Mouse (Mus musculus) adrenal gland, adult 2 months (tissue): Measurements from ENCODE around the gene Ccdc7a. TPM values are rescaled to one million over a fixed set of nuclear protein-coding genes. Genes with fewer than 3 reads are reported as not detected.
"Not testable (repeated sequence)": the region's sequence is repeated elsewhere in the genome, so short reads cannot be mapped to it uniquely, and the experiment has no call there.

Experiments
- DNase-seq: peaks from one replicate; pipeline ENCODE4 v3.0.0; 2021
- long read RNA-seq: library from polyadenylated mRNA; stranded (forward); transcript quantifications from one replicate; pipeline ENCODE4 v2.0.0, GENCODE M21; 2021
- polyA plus RNA-seq: library from polyadenylated mRNA; depleted of rRNA; stranded (reverse); fragments of >200 nt; gene quantifications from 2 replicates; pipeline ENCODE4 v1.2.3, GENCODE M21; 2012; rRNA removed
- total RNA-seq, 2 experiments: library from RNA; stranded (reverse); gene quantifications; 2 replicates each; pipeline ENCODE4 v1.2.3; 2021

Gene Ccdc7a
- not detected for total RNA-seq
- polyA plus RNA-seq: not detected in 2 replicates
- long read RNA-seq: 0 reads

DNA sequence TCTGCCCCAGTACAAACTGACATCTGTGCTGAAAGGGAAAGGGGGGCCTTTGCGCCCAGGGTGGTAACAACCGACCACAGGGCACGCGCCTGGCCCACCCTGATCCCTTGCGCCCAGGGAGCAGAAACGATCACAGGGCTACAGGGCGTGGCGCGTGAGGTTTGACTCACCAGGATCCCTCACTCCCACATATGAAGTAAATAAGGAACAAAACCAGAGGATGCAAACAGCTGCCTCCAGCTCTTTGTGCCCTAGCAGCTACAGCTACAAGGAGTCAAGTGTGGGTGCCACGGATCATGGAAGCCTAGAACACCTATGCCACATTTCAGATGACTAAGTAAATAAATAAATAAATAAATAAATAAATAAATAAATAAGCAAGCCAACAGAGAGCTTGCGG is at the start of gene Ccdc7a:
Gene Ccdc7a (minus strand): TSS at position 101 of the 400 bp plus-strand sequence.
- not testable (repeated sequence) for DNase-seq

DNA sequence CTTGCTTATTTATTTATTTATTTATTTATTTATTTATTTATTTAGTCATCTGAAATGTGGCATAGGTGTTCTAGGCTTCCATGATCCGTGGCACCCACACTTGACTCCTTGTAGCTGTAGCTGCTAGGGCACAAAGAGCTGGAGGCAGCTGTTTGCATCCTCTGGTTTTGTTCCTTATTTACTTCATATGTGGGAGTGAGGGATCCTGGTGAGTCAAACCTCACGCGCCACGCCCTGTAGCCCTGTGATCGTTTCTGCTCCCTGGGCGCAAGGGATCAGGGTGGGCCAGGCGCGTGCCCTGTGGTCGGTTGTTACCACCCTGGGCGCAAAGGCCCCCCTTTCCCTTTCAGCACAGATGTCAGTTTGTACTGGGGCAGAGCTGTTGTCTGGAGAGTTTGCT is 1.5 kb upstream of the Ccdc7a start, which contains the start of gene Ccdc7b:
Gene Ccdc7b (plus strand): TSS at position 301 of the 400 bp plus-strand sequence.
- DNase-seq: not testable (repeated sequence)

- no peak for DNase-seq
Measured at GRCm38 (mm10) chr8:128991389-128991788, 73.9 kb downstream of the Ccdc7a start.

- not testable (repeated sequence) for DNase-seq
Measured at GRCm38 (mm10) chr8:128948941-128949340, 116.4 kb downstream of the Ccdc7a start.

DNA sequence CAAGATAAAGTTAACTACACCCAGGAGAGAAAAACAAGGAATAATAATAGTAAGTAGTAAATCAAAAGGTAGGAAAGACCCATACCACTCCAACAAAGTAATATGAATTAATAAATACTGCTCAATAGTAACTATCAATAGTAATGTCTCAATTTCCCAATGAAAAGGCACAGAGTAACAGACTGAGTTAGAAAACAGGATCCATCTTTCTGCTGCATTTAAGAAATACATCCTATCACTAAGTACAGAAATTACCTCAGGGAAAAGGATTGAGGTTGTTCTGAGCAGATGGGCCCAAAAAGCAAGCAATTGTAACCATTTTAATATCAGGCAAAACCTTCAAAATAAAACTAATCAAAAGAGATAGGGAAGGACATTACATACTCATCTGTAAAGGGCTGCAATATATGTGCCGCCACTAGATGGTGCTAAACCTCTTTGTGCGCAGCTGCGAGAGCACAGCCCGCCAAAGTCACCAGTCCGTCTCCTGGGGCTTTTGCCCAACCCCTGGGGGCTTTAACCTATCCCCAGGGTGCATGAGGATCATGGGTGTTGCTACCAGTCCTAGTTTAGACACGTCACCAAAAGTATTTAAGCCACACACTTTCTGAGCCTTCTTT is 124.2 kb downstream of the Ccdc7a start:
- DNase-seq: peak; percentile 32

- DNase-seq: no peak
Measured at GRCm38 (mm10) chr8:128933446-128933845, 131.9 kb downstream of the Ccdc7a start.

GRCm38 (mm10) chr8:128882719-128883118 is 182.6 kb downstream of the Ccdc7a start:
- no peak for DNase-seq

DNA sequence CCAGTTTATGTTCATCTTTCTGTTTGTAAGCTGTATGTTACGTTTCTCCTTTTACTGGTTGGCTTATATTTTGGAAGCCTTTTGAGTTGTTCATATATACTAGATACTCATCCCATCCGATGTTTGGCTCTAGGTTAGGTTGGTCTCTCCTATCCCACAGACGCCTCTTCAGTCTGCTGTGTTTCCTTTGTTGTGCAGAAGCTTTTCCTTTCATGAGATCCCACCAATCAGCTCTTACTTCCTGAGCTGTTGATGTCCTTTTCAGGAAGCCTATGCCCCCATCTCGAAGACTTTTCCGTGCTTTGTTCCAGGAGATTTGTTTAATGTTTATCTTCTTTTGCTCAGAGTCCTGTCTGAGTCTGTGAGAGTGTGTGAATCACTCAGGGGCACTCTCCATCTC is 221.6 kb downstream of the Ccdc7a start:
- no peak for DNase-seq

DNA sequence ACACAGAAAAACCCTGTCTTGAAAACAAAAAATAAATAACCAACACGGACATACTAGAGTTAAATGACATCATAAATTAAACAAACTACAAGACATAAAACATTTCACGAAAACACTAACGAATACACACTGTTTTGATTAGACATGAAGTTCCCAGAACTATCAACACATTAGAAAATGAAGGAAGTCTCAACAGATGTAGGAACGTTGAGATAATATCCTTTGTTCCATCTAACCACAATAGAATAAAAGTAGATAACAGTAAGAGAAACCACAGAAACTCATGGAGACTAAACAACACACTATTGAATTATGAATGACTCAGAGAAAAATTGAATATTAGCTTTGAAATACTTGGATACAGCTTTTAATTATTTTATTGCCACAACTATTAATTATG is 252.8 kb downstream of the Ccdc7a start:
- DNase-seq: no peak

DNA sequence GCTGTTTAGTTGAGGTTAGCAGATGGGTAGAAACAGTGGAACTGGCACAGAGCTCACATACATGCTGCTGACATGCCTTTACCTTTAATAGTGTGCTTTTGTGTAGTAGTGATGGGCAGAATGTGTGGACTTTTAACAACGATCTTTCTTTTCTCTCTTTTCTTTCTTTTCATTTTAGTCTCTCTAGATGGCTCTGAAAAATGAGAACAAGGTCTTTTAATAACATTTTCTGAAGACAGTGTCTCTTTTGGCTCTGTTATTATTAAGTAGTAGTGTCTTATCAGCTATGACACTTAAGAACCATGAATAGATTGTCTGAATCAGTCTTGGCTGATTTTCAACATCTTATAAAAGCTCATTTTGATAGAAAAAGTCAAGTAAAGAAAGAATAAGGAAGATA is 266.7 kb downstream of the Ccdc7a start, which contains the start of gene Gm3952:
Gene Gm3952 (minus strand): TSS at position 101 of the 400 bp plus-strand sequence.
- DNase-seq: no peak

- DNase-seq: no peak
Measured at GRCm38 (mm10) chr8:128735692-128736091, 329.6 kb downstream of the Ccdc7a start.

- no peak for DNase-seq
Measured at GRCm38 (mm10) chr8:128734118-128734517, 331.2 kb downstream of the Ccdc7a start.

GRCm38 (mm10) chr8:128732254-128732653 is 333.1 kb downstream of the Ccdc7a start:
- no peak for DNase-seq

DNA sequence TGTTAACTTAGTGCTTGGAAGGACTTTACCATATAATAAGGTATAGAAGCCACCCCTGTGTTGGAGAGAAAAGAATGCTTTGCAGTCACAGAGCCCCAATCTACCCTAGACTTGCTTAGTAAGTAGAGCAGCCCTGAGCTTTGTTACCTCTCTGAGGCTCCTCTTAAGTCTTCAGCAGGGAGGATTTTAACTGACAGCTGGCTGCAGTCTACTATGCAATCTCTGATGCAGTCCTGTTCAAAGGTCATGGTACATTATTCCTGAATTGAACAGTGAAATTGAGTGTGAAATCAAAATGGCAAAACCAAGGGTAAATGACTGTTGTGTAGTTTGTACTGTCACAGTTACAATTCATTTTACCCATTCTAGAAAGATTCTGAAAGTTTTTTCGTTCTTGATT is 338.1 kb downstream of the Ccdc7a start:
- DNase-seq: no peak

DNA sequence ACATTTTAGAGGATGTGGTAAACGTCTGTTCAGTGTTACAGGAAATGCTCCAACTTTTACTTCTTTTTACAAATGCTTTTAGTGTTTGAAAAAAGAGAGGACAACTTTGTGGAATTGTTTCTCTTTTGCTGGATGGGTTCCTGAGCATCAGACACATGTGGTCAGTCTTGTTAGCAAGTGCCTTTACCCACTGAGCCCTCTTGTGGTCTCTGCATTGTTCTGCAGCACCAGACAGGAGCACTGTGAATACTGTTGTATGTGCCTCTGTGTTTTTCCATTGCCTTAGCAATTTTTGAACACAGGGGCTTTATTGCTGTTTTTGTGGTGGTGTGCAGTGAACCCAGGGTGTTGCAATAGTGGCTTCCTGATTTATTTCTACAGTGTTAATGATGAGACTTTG is 340.5 kb downstream of the Ccdc7a start:
- DNase-seq: peak; percentile 23

GRCm38 (mm10) chr8:128716184-128716583 is 349.1 kb downstream of the Ccdc7a start:
- DNase-seq: no peak

DNA sequence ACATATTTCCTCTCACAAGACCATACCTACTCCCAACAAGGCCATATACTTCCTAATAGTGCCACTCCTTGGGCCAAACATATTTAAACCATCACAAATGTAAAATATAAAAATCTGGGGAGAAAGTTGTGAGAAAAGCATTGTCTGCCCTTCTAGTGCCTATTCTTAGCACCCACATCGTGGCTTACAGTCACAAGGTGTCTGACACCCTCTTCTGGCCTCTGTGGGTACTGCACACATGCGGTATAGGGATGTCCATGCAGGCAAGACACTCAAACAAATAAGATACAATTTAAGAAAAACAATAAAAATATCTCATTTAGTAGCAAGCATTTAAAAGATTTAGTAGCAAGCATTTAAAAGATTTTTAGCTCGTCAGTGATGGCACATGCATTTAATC is 356.1 kb downstream of the Ccdc7a start:
- peak; percentile 79 for DNase-seq

- no peak for DNase-seq
Measured at GRCm38 (mm10) chr8:128704836-128705235, 360.5 kb downstream of the Ccdc7a start.

DNA sequence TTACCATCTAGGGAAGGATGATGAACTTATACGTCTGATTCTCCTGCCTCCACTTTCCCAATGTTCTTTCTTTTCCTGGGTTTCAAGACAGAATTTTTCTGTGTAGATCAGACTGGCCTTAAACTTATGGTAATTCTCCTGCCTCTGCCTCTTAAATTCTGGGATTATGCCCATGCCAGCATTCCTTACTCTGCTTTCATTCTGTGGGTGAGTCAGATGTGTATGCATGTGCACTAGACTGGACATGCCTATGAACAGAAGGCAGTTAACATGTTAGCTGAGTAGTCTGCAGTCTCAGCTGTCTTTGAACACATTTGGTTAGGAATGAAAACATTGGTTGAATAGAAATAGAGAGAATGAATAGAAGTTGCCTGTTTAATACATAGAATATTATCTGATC is 360.9 kb downstream of the Ccdc7a start:
- no peak for DNase-seq

DNA sequence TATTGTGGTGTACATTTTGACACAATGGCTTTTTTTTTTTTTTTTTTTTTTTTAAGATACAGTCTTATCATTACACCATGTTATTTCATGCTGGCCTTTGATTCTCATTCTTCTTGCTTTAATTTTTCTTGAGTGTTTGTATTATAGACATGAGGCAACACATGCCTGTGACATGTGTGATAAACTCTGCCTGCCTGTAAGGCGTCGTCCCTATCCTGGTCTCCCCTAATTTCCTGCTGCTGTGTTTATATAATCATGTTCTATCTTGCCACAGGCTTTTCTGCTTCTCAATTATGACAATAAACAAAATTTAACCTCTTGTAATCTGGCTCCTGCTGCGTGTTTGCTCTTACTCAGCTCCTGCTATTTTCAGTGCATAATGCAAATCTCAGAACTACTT is 367.4 kb downstream of the Ccdc7a start:
- DNase-seq: no peak

- no peak for DNase-seq
Measured at GRCm38 (mm10) chr8:128696701-128697397, 368.5 kb downstream of the Ccdc7a start.

DNA sequence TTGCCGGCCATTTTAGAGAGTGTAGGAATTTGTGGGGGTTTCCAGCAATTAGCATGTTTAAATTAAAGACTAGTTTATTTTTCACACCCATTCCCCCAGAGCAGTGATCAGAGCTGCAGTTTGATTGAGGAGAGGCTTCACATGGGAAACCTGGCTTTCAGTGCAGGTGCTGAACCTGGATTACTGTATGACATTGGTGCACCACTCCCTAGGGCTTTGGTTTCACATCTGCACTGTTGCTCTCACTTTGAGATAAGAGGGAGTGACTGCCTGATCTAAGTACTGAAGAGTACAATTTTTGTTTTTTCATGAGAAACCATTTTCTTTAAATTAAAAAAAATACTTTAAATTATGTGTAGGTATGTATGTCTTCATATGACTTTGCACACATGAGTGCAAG is 375.3 kb downstream of the Ccdc7a start:
- DNase-seq: no peak

DNA sequence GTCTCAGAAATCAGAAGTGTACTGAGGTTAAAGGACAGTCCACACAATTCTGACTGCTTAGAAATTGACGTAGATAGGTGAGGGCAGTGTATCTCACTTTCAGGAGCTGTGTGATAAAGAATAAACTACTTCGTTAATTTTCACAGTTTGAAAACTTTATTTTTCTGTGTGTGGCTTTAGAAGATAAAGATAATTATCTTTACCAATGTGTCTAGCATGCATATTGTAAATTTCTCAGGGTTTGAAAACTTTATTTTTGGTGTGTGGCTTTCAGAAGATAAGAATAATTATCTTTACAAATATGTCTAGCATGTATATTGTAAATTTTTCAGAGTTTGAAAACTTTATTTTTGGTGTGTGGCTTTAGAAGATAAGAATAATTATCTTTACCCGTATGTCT is 376.6 kb downstream of the Ccdc7a start:
- DNase-seq: no peak
